Mouse (Mus musculus) fat pad, adult 2 months (tissue): Measurements from ENCODE around the gene Hrc.

Source experiments
- DNase-seq: peaks from one replicate; pipeline ENCODE4 v3.0.0-alpha.2; 2011; ENCODE audit warnings: low read depth, low spot score; ENCODE audit errors: extremely low read depth

Hrc gene

DNA sequence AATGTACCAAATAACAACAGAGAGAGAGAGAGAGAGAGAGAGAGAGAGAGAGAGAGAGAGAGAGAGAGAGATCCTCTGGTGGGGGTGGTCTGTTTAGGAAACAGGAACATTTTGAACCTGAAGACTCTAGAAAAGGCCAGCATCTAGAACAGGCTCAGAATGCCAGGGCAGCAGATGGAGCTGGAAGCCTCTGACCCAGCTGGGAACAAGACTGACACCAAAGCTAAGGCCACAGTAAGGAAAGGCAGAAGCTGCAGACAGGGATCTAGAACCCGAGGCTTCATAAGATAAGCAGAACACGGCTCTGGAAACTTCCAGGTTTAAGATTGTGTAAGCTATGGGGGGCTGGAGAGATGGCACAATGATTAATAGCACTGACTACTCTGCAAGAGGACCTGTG is 28.9 kb downstream of the Hrc start:
- DNase-seq: no peak

DNA sequence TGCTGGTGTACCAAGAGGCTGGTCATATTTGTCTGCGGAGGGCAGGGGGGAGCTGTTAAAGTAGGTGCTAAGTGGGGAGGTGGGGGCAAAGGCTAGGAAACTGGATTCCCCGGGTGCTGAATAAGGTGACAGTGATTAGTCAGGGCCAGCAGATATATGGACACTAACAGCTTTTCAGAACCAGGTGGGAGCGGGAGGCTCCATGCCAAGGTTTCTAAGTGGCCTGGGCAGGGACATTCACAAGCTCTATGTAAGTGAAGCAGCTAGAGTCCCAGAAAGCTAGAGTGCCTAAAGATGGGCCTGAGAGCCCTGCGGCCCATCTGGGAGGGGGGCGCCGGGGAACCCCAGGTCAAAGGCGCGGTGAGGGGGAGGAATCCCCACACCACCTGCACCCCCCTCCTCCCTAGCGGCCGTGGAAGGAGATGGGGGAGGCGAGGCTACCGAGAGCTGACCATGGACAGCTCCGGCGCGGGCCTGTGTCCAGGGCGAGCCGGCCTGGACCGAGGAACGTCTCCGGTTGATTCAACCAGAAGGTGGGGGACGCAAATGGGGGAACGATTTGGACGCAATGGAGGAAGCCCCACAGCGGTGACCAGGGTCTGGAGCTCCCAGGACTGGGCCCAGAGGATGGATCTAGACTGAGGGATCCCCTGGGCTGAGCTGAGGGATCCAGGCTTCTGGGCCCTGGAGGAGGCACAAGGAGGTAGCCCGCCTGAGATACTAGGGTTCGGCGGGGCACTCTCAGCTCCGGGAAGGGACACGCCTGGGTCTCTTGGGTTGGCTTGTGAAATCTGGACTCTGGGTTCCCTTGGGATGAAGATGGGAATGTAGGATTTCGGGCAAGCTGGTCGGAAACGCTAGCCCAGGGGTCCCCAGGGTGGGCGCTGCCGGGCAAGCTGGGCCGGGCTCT is 30.9 kb downstream of the Hrc start:
- DNase-seq: no peak

DNA sequence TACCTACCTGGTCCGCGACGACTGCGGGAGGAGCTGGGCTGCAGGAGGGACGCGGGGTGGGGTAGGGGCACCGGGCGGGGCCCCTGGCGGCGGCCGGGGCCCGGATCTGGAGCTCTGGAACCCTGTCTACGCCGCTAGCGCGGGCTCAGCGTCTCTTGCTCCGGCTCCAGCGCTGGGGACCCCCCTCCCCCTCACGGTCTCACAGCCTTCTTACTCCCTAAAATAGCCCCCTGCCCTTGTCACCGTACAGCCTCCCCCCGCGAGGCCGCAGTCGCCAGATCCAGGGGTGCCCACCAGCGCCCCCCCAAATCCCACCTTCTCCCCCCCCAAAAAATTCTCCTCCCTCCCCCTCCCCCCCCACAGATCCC is 31.5 kb downstream of the Hrc start, which contains the start of gene Ppfia3:
TSS of gene Ppfia3 (minus strand) at position 368 of the 368 bp plus-strand sequence.
- no peak for DNase-seq

DNA sequence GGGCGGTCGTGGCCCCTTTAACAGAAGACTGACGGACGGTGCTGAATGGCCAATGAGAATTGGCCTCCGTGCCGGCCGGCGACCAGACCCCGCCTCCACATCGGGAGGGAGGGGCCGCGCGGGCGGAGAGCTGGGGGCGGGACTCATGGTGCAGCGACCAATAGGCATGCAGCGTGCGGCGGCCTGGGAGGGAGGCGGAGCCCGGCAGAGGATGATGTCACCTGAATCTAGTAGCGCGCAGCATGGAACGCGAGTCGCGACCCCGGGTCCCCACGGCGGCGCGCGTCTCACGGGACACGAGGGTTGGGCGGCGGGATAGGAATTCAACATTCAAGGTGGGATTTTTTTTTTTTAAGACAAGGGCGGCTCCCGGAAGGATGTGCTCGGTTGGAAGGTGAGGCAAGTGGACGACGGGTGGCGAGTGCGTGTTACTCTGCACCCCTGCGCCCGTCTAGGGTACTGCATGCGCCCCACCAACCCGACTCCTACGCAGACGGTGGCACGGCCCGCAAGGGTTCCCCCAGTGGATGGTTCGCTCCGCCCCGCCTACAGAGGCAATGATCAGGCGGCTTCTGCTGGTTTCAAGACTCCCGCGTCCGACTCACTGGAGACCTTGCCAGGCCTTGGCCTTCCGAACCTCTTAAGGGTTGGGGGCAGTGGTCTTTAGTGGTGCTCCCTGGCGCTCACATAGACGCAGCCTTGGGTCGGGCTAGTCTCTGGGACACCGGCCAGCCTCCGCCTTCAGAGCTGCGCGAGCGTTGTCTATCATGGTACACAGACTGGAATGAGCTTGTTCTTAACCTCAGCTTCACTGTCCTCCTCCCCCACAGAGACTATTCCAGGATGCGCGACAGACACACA is 32.2 kb downstream of the Hrc start:
- DNase-seq: no peak

DNA sequence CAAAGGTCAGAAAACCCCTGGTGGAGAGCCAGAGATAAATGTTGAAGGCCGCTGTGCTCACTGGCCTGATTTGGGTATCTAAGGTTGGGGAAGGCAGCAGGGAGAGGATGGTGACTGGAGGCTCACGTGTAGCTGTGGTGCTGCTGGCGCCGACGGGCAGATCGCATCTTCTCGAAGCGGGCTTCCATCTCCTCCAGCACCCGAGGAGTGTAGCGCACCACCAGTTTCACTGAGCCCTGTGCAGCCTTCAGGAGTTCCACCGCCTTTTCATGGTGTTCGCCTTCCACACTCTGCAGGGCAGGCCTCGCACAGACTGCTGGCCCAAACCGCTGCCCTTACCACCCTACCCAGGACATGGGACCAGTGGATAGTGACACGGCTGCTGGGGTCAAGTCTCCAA is 33.1 kb downstream of the Hrc start:
- DNase-seq: no peak

DNA sequence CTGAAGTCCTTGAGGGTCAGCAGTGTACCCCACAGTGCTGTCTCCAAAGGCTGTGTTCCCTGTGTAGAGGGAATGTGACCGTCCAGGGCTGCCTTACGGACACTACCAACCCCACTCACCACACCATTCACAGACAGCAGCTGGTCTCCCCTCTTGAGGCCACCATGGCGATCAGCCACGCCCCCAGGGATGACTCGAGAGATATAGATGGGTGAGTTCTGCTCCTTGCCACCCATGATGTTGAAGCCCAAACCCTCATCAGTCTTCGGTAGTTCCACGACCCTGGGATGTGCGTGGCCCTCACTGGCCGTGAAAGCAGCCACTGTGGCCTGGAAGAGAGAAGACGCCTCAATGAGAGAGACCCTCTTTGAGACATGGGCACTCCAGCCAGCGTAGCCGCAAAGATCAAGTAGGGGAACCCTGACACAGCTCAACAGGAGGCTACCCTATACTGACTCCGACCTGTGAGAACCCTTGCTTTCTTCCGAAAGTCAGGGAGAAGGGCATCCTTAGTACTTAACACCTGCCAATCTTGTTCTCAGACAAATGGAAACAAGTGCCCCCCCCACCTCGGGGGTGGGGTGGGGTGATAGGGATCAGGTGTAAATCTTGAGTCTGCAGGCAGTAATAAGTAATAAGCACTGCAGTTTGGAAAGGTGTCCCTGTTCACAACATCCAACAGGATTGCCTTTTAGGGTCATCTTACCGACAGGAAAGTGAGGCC is 34.1 kb downstream of the Hrc start:
- no peak for DNase-seq

DNA sequence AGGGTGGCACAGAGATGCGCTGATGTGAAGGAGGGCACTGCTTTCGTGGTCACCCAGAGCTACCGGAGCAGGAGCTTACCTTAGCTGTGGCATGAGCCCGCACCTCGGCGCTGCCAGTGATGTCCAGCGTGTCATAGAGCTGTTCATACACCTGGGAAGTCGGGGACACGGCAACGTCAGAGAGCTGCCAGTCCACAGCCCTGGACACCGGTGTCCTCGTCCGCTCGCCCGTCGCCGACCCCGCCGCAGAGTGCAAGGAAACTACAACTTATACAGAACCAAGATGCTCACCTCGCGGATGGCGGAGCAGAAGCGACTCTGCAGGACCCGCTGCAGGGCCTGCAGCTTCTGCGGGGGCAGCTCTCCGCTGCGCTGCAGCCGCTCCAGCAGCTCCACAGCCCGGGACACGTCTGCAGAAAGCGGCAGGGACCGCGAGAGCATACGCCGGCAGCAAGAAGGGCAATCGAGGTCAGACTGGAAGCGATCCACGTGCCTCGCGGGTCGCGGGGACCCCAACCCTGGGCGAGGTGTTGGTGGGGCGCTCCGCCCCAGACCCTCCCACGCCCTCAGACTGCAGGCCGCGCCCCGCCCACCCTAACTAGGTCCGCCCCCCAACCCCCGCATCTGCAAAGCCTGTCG is 34.9 kb downstream of the Hrc start:
- DNase-seq: no peak

DNA sequence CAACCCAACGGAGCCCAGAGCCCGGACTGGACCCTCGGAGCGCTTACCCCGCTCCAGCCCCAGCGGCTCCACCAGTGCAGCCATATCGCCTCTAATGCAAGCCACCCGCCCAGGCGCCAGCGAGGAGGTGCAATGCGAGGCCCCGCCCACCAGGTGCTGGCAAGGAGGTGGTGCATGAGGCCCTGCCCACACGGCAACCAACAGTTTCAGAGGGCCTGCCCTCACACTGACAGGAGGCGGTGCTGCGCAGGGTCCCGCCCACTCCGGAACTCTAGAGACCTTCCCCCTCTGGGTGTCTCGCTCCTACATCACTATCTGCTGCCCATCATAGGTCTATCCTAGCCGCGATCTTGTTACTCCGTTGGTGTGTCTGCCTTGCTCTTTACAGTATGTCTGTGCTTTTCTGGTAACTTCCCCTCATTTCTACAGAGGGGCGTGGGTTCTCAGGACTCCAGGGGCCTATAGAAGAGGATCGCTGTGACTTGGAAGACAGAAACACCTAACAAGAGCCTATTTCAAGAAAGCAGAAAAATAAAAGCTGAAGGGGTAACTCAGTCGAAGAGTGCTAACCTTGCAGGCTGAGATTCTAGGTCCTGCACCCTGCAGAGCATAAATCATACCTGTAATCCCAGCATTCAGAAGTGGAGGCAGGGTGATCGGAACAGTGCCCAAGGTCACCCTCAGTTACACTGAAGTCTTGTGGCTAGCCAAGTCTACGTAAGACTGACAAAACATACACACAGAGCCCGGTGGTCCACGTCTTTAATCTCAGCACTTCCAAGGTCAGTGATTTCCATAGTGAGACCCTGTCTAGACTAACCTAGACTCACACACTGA is 35.6 kb downstream of the Hrc start, which contains the start of gene Lin7b:
TSS of gene Lin7b (minus strand) at position 109 of the 837 bp plus-strand sequence.
- no peak for DNase-seq

DNA sequence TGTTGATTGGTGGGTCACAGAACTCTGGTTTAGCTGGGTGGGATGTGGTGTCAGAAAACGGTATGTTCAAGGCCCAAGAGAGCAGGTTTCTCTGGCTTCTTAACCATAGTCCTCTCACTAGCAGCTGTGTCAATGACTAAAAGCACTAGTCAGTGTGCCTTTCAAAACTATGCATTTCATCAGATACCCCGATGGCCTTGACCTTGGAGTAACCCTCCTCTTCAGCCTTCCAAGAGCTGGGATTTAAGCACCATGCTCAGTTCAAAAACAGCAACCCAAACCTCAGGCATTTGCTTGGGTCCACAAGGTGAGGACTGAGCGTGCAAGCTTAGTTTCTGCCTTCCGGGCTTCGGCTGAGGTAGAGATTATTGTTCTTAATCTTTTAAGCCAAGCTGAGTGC is 37.3 kb downstream of the Hrc start:
- no peak for DNase-seq

DNA sequence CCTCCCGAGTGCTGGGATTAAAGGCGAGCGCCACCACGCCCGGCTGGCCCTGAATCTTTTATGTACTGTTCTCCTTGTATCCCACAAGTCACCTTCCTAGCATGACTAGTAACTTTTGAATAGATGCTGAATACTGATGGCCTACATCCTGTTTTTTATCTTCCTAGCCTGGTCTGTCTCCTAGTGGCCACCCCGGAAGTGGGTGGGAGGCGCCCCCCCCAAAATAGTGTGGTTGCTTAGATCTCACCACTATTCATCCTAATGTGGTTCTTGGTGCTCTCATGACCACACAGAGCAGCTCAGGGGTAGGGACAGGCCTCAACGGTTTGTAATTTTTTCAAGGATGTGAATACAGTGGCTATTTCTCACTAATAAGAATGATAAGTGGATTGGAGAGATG is 39.5 kb downstream of the Hrc start:
- DNase-seq: no peak

DNA sequence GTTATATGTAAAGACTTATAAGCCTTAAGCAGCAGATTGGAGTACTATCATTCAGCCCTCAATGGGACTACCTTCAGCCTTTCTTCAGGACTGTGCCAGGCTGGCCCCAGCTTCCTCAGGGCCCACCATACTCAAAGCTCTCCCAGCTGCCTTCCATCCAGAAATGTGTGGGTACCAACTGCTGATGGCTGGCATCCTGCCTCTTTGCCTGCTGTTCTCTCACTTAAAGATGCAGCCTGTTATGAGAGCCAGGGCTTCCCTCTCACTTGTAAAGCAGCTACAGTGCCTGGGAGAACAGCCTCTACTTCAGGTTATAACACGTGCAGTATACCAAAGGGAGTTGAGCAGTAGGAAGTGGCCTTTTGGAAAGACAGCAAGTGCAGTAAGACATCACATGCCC is 41.0 kb downstream of the Hrc start:
- no peak for DNase-seq

DNA sequence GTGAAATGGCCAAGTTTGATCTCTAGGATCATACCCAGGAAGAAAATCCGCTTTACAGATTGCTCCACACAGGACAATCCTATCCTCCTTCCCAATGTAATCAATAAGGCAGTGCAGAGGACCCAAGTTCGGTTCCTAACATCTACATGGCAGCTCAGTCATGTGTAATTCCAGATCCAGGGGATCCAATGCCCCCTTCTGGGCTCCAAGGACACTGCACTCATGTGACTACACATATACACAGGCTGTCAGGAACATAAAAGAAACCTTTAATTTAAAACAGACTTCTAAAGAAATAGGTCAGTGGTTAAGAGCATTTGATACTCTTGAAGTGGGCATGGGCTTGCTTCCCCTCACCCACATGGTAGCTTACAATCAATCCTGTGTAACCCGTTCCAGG is 51.0 kb downstream of the Hrc start:
- no peak for DNase-seq
